Mouse (Mus musculus) 3134 (cell line): ENCODE results near the gene Dolpp1.

ENCODE experiments used
- DNase-seq: peaks from one replicate; pipeline ENCODE4 v3.0.0-alpha.2; 2011; ENCODE audit warnings: low spot score; ENCODE audit not compliant: insufficient read length; ENCODE audit errors: extremely low read depth

Dolpp1 gene

DNA sequence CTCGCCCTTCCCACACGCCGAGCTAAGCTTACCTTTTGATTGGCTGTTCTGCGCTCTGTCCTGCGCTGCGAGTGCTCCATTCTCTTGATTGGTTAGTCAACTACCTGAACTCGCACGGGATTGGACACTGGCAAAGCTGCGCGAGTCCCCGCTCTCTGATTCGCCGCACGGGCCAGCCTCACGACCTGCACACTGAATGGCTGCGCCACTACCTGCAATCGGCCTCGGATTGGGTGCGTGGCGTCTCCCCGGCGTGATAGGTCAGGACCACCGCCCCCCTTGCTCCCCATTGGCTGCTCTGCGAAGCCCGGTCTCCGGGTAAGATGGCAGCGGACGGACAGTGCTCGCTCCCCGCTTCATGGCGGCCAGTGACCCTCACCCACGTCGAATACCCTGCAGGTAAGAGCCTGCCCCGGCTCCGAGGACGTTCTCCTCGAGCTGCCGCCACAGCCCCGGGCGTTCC lies at the start of gene Dolpp1:
Dolpp1 (plus strand) TSS at position 141 of the 463 bp plus-strand sequence.
- peak; percentile 98 for DNase-seq

DNA sequence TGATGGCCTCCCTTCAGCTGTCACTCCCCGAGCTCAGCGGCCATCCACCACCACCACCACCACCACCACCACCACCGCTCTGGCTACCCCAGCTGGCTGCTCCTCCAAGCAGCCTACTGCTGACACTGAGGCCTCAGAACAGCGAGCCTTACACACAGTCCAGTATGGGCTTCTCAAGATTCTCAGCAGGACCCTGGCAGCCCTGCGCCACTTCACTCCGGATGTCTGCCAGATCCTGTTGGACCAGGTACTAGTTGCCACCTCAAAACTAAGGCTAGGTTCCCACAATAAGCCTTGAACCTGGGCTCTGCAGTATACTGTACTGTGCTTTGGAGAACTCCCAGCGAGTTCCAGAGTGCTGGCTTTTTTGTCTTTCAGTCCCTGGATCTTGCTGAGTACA lies 49.5 kb upstream of the Dolpp1 start:
- DNase-seq = no peak

DNA sequence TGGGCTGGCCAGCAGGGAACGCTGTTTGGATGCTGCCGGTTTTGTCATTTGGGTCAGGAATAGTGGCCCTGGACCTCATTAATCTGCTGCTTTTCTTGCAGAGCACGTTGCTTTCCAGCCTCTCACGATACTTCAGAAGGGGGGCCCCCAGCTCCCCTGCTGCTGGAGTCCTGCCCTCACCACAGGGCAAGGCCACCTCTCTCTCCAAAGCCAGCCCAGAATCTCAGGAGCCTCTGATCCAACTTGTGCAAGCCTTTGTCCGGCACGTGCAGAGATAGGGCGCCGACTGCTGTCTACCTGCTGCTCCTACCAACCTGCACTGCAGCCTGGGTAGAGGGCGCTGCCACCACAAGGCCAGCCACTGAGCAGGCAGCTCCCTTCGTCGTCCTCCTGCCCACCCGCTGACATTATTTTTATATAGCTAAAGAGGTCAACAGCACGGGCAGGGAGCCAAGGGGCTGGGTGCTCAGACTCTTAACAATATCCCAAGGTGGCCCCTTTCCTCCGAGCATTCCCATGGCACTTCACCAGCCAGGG lies 48.4 kb upstream of the Dolpp1 start:
- no peak for DNase-seq

DNA sequence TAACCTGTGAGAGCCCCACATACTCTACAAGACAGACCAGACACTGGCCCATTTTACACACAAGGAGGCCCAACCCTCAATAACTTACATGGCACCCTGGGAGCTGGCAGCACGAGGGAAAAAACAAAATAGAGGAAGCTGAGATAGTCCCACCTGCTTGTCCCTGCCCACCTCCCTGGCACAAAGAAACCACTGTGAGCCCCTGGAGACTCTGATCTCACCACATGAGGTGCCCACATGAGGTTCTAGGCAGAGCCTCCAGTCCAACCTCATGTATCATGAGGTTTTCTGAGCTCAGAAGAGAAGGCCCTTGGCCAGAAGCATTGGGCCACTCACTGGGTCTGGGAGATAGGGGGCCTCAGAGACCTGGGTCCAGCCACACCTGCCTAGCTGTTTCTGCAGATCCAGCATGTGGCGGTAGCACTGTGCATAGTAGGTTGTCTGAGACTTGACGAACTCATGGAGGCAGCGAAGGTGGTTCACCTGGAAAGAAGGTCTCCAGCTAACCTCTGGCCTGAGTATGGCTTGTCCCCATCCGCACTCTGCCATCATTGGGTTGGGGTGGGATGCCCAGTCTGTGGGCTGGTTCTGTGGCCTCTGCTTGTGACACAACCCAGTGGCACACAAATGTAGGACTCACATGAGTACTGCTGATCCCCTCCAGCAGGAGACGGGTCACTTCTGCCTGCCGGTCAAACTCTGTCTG lies 45.9 kb upstream of the Dolpp1 start:
- no peak for DNase-seq

DNA sequence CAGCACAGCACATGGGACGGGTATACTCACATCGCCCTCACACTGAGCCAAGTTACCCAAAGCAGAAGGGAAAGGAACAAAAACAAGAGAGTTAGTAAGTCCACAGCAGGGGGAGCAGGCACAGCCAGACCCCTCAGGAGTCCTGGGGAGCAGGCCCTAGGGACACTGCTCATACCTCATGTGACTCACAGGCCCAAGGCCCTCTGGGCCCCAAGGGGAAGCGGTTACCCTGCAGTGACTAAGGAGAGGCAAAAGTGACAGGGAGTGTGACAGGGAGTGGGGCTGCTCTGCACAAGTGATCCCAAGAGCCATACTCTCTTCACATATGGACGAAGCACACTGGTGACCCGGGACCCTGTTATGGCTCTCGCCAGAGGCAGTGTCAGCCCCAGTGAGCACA lies 42.9 kb upstream of the Dolpp1 start:
- DNase-seq = no peak

DNA sequence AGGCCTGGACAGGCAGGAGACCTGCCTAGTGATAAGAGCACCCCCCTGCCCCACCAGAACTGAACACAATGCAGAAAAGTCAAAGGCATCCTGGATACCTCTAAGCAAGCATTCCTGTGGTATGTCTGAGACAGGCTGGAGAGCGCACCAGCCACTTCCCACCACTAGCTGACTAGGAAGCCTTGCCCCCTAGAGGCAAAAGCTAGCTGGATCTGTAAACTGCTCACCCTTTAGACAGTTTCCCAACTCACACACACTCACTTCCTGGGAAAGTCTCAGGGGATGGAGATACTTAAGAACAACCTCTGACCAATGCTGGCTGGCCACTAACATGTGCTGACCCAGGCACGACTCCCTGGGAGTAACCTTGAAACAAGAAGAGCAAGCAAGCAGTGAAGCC lies 40.9 kb upstream of the Dolpp1 start:
- DNase-seq = peak; percentile 74

DNA sequence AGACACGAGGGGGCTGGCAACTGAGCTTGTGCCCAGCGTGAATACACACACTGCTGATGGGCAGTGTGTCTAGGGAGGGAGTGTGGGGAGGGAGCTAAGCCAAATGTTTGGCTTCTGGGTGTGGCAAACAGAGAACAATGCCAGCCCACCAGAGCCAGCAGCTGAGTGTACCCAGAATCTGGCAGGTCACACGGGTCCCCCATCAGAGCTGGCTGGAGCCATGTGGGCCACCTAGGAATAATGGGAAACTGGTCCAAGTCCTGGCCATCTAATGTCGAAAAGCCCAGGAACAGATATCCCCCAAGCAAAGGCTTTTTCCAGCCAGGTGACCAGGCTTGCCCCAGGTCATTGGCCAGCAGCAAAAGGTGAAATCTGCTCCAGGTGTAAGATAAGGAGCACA lies 36.2 kb upstream of the Dolpp1 start:
- no peak for DNase-seq

DNA sequence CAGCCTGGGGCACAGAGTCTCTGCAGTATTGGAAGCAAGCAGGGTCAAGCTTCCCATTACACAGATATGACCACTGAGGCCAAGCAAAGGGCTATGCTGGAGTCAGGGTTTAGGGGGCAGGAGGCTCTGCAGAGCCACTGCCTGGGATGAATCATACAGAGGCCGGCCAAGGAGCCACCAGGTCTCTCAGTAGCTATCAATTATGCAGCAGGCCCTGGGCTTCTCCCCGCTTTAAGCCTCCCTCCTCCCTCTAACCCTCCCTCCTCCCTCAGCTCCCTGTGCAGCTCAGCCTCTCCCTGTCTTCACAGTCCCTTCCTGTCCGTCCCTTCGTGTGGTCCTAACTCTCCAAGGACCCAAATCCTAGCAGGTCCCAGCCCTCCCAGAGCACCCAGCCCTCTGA lies 35.8 kb upstream of the Dolpp1 start:
- no peak for DNase-seq

DNA sequence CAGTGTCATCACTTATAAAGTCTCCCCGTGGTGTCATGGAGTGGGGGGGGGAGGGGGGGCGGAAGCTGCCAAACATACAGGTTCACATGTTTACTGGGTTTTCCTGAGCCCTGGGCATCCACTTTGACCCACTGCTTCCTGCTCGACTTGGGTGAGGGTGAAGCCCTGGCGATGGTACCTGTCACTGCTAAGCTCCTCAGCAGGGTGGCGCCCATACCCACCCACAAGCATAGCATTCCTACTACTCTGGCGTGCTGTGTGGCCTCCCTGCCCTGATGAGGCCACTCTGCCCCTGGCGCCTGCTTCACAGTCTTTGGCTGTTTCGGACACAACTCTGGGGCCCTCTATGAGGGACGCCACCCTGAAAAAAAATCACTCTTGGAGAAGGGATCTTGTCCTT lies 35.1 kb upstream of the Dolpp1 start:
- no peak for DNase-seq

DNA sequence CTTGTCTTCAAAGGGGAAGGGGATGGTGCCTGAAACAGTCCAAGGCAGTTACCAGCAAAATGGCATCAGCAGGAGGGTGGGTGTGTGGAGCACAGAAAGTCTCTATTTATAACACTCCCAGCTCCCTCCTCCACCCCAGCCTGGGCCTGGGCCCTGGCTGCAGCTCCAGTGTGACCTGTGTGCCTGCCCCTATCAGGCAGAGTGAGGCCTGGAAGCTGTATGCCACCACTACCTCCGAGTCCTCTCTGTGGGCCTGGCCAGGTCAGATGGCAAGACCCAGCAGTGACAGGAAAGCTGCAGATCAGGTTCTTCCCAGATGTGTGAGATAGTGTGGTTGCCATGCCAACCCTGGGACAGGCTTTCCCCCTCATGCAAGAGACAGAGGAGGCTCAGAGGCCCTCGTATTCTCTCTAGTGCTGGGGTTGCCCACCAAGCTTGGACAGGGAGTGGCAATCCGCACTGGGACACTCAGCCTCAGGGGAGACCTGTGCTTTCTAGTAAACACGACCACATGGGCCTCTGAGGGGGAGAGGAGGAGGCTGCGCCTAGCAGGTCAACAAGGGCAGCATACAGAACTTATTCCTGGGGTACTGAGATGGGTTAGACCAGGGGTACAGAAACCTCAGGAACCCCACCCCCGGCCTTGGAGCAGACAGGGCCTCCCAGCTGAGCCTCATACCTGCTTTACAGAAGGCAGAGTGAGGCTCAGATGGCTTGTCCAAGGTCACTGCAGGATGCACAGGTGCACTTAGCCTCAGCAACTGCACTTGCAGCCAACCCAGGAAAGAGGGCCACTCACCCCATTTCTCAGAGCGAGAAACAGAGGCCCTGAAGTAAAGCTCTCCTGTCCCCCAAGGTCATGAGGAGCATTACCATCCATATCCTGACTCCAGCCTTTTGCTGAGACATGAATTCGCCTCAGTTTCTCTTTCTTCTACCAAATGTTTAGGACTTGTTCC lies 34.2 kb upstream of the Dolpp1 start:
- no peak for DNase-seq

DNA sequence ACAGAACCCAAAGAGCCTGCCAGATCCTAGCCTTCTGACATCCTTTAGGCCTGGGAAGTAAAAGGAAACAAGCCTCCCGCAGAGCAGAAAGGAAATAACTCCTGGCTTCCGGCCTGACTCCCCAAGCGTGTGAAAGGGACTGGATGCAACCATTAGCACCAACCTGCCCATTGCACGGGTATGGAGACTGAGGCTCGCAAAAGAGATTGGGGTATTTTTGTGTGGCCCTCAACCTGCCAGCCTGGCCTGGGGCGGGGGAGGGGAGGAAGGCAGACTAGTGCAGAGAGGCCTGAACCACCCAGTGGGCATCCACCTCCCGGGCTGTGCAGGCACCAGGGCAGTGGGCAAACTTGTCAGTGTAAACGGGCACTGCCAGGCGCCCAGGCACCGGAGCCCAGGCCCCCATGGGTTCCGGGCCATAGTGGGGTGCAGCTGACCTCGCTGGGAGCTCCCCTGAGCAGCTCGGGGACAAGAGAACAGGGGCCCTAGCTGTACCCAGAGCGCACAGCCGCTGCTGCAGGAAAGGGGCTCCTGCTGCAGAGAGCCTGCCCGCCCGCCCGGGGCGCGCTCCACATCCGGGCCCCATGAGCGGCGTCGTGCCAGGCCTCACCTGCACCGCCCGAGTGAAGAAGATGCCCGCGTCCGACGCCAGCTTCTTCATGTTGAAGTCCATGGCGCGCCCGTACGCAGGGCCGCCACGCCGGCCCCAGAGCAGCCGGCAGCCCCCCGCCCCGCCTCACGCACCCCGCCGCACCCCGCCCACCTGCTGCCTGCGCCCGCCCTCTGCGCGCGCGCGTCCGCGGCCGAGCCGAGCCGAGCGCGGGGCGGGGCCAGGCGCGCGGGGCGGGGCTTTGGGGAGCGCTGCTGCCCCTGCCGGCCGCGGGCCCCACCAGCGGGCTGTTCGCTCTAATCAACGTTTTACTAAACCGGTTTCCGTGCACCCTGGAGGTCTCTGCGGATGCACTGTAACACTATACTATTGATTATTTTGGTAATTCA lies 33.2 kb upstream of the Dolpp1 start, which contains the start of gene Sh3glb2:
Sh3glb2 (minus strand) TSS at position 805 of the 999 bp plus-strand sequence.
- peak; percentile 72 for DNase-seq

DNA sequence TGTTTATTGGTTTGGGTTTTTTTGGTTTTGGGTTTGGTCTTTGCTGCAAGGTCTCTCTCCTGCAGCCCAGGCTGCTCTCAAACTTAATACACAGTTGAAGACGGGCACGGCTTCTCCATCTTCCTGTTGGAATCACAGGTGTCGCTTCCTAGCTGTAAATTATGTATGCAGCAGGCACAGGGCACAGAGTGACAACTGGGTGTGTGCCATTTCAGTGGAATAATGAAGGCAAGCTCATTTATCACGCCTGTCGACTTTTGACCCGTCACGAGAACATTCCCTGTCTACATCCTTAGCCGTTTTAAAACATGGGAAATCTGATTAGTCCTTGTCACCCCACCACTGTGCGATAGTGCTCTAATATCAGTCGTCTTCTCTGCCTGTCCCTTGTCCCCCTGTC lies 31.4 kb upstream of the Dolpp1 start:
- no peak for DNase-seq

DNA sequence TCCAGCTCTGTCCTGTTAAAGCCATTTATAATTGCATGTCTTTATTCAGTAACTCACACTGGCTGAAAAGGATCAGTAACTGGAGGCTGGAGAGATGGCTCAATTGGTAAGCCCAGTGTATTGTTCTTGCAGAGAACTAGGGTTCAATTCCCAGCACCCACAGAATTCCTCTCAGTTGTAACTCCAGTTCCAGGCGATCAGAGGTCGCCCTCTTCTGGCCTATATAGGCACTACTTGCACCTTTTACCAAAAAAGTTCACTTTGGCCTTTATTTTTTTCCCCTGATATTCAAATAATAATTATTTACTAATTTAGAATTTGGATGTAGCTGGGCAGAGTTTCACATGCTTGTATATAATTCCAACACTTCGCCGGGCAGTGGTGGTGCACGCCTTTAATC lies 29.2 kb upstream of the Dolpp1 start:
- DNase-seq = no peak

DNA sequence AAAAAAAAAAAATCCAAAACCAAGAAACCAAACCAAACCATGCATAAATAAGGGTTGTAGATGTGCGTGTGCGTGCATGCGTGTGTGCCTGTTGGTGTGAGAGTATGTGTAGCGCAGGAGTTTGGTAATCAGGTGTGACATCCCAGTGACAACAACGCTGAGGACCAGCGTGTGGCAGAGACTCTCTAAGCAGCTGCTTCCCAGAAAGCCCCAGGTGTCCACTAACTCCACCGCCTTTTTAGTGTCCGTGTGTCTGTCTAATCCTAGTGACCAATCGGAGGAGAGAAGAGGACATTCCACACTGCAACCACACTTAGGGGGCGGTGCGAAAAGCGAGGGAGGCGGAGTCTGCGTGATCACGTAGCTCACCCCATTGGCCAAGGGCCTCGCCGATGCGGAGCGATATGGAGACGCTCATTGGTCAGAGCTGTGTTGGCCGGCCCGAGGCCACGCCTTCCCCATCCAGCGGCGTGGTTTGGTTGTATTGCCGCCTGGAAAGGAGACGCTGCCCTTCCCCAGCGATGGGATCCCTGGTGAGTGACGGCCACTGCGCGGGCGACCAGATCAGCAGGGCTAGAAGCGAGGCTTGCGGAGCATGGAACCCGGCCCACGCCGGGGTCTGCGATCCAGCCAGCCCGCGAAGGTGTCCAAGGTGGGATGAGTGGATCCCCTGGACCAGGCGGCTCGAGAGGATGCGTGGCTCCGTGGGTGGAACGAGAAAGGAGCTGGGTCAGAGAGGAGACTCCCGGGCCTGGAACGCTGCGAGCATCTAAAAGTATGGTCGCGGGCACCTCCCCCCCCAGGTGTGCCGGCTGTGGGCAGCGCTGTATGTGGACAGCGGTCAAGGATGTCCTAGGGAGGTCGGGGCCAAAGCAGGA lies 28.0 kb upstream of the Dolpp1 start, which contains the start of gene Miga2:
Miga2 (plus strand) TSS at position 461 of the 878 bp plus-strand sequence.
- DNase-seq = peak; percentile 97

DNA sequence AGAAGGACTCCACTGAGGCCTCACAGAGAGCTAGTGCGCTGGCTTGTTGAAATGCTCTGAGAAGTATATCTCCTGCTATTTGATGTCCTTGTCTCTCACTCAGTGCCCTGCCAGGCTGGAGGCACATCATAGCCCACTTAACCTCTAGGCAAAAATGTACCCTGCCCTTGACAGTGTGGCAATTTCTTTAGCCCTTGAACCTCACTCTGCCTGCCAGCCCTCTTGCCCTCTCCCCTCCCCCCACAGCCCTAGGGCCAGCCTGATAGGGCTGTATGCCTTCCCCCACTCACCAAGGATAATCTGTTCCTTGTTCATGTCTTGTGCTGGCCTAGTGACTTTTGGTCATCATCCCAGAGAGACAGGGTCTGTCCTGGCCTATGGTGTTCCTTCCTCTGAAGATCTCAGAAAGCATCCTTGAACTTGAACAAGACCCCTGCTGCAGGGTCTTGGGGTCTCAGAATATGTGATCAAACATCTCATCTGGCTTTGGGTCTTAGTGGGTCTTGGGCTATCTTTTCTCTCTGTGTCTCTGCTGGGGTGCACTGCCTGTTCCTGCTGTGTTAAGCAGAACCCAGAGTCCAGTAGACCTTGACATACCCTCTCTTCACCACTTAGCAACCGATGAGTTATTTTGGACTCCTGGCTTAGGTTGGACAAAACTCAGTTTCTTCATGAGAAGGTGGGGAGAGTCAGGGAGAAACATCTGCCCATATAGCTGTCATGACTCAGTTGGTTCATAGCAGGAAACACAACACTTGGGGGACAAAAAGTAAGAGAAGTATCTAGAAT lies 26.6 kb upstream of the Dolpp1 start:
- no peak for DNase-seq

DNA sequence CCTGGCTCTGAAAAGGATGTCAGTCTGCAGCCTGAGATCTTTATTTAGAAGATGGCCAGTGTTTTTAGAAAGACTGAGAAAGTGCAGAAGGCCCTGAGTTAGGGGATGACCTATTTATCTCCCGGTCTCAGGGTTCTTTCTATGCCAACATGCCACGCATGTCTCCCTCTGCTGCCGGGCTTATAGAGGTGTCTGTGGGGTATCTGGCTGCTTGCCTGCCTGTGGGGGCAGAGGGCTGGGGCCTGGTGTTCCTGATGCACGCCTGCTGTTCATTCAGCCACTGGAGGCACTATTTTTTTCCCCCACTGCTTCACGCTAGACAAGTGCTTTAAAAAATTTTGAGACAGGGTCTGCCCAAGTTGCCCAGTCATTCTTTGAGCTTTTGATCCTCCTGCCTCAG lies 25.9 kb upstream of the Dolpp1 start:
- DNase-seq = no peak

DNA sequence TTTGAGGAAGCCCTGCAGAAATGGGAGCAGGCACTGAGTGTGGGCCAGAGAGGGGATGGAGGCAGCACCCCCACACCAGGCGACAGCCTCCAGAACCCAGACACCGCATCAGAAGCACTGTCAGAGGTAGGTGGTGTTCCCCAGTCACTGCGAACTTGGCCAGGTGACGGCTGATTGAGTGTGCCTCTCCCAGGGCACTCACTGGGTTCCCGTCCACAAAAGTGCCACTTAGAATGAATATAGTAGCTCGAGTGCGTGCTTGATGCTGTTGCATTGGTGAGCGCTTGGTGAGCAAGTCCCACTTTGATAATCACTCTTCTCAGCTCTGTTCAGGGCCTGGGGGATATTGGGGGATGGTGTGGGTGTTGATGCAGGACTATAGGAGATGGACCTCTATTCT lies 20.5 kb upstream of the Dolpp1 start:
- DNase-seq = no peak

DNA sequence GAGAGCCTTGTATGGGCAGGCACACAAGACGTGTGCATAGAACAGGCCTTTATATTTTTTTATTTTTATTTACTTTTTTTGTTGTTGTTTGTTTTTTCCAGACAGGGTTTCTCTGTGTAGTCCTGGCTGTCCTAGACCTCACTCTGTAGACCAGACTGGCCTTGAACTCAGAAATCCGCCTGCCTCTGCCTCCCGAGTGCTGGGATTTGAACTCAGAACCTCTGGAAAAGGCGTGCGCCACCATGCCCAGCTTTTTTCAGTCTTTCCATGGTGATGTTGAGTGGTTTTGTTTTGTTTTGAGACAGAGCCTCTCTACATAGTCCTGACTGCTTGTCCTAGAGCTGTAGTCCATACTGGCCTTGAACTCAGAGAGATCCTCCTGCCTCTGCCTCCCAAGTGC lies 19.3 kb upstream of the Dolpp1 start:
- DNase-seq = no peak
